Mouse (Mus musculus): ENCODE results near the gene Rad1. TPM values are rescaled to one million over a fixed set of nuclear protein-coding genes. Genes with fewer than 3 reads are reported as not detected.
"Not testable (repeated sequence)": the region's sequence is repeated elsewhere in the genome, so short reads cannot be mapped to it uniquely, and the experiment has no call there.

Gene Rad1
- polyA plus RNA-seq, 1 experiment from 2014 or later: 15.1 TPM

- Histone ChIP-seq H3K36me3 (ENCODE audit: control insufficient read depth, insufficient read depth, low read length) (no peaks in the 10 kb centered on the region), H3K9me3 (ENCODE audit: control insufficient read depth, low read length) (no peaks in the 10 kb centered on the region), H3K9ac (ENCODE audit: low read length) (no peak overlapping the region), H3K4me2 (replicated peaks; ENCODE audit: low read depth) (no peak overlapping the region), H3K27me3 (ENCODE audit: control insufficient read depth, insufficient read depth, low read length) (no peaks in the 10 kb centered on the region), H3K4me1 (replicated peaks; ENCODE audit: control insufficient read depth, insufficient read depth) (no peaks in the 10 kb centered on the region), H3K27ac (replicated peaks) (no peak overlapping the region), H3K4me3 (ENCODE audit: low read depth, low read length) (no peak overlapping the region)
- WGBS: 67% methylated on average over 4 of the region's 4 CpGs
- DNase-seq (ENCODE audit: low spot score): no peak
- no peak for ATAC-seq (ENCODE audit: low FRiP score, low TSS enrichment)
- no peak for TF ChIP-seq EP300 (optimal IDR thresholded peaks at IDR 0.05)
- no peak for TF ChIP-seq CTCF (IDR thresholded peaks at IDR 0.05; ENCODE audit: low read depth)
Measured at GRCm38 (mm10) chr15:10531352-10531751, 45.5 kb downstream of the Rad1 start.

GRCm38 (mm10) chr15:10533361-10533760 is 47.5 kb downstream of the Rad1 start:
- H3K4me1 ChIP-seq (replicated peaks; ENCODE audit: control insufficient read depth, insufficient read depth); DNase-seq (ENCODE audit: low spot score); H3K9ac ChIP-seq (ENCODE audit: low read length); H3K27me3 ChIP-seq (ENCODE audit: control insufficient read depth, insufficient read depth, low read length); H3K36me3 ChIP-seq (ENCODE audit: control insufficient read depth, insufficient read depth, low read length); H3K9me3 ChIP-seq (ENCODE audit: control insufficient read depth, low read length); ATAC-seq (ENCODE audit: low FRiP score, low TSS enrichment); H3K27ac ChIP-seq (replicated peaks); H3K4me2 ChIP-seq (replicated peaks; ENCODE audit: low read depth); H3K4me3 ChIP-seq (ENCODE audit: low read depth, low read length): not testable (repeated sequence)
- whole genome bisulfite sequencing: 86% methylated on average over 10 of the region's 10 CpGs

DNA sequence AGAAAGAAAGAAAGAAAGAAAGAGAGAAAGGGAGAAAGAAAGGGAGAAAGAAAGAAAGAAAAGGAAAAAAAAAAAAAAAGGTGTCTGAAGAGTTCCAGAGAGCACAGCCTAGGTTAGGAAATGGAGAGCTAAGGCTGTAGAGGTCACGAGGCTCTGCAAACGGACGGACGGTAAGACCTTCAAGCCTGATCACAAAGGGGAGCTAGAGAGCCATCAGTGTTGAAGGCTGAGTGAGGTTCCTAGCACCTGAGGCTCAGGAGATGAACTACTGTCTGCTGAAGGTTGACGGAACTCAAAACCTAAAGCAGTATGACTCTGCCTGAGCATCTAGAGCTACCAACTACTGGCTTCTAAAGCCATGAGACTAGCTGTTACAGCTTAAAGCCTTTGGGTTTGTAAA is 48.8 kb downstream of the Rad1 start:
- no peak overlapping the region for H3K4me3 ChIP-seq (ENCODE audit: low read depth, low read length)
- H3K4me1 ChIP-seq (replicated peaks; ENCODE audit: control insufficient read depth, insufficient read depth): no peaks in the 10 kb centered on the region
- no peaks in the 10 kb centered on the region for H3K27me3 ChIP-seq (ENCODE audit: control insufficient read depth, insufficient read depth, low read length)
- WGBS: 80% methylated on average over 5 of the region's 5 CpGs
- no peak overlapping the region for H3K9ac ChIP-seq (ENCODE audit: low read length)
- H3K27ac ChIP-seq (replicated peaks): no peak overlapping the region
- no peak overlapping the region for H3K4me2 ChIP-seq (replicated peaks; ENCODE audit: low read depth)
- no peaks in the 10 kb centered on the region for H3K36me3 ChIP-seq (ENCODE audit: control insufficient read depth, insufficient read depth, low read length)
- ATAC-seq (ENCODE audit: low FRiP score, low TSS enrichment) (no peak), DNase-seq (ENCODE audit: low spot score) (no peak)
- TF ChIP-seq EP300 (optimal IDR thresholded peaks at IDR 0.05) (no peak), CTCF (IDR thresholded peaks at IDR 0.05; ENCODE audit: low read depth) (no peak)
- no peaks in the 10 kb centered on the region for H3K9me3 ChIP-seq (ENCODE audit: control insufficient read depth, low read length)

DNA sequence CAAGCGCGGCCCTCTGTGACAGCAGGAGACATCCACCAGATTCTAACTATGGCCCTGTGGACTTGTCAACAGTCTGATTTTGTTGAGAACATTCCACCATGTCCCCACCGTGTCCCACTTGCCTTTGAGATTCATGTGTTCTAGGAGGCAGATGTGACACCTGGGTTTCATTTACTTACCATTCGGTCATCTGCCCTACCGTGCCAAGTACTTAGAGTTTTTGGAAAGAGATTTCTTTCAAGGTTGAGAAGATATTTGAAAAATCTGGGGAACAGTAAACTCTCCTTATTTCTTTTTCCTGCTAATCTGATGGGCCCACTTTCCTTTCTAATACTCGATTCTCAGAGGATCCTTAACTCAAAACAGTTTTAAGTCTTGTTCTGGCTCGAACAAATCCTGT is 50.2 kb downstream of the Rad1 start:
- no peak for DNase-seq (ENCODE audit: low spot score)
- H3K36me3 ChIP-seq (ENCODE audit: control insufficient read depth, insufficient read depth, low read length): no peaks in the 10 kb centered on the region

DNA sequence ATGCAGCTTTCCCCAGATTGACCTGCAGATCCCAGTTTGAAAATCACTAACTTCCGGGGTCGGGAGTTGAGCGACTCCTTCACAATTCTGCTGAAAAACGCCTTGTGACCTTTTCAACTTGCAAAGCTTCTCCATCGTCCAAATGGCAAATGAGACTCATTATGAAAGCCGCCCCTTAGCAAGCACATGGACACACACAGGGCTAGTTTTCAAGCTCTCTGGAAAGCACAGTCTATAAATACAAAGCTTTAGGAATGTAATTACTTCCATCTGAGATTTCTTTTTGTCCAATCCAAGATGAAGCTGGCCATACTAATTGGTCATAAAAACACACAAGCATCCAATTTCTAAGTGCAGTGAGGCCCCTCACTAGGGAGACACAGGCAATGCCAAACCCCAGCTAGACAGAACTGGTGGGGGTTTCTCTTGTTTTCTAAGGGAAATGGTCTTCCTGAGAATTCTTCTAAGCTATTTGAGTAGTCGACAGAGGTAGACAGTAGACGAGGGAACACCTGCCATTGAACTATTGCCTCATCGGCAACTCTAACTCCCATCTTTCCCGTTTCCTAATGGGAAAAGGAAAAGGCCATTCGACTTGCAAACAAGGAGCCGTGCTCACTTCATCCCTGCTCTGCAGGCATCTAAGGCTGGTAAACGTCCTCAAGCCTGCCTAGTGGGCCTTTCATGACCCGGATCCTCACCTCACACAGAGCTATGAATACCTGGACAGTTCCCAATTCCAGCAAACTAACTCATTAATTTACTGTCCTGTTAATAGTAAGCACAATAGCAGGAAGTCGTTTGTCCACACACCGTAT is 54.7 kb downstream of the Rad1 start:
- H3K27ac ChIP-seq (replicated peaks): no peak overlapping the region
- DNase-seq (ENCODE audit: low spot score) (no peak), ATAC-seq (ENCODE audit: low FRiP score, low TSS enrichment) (no peak)
- no peaks in the 10 kb centered on the region for H3K4me1 ChIP-seq (replicated peaks; ENCODE audit: control insufficient read depth, insufficient read depth)
- H3K9ac ChIP-seq (ENCODE audit: low read length): no peak overlapping the region
- WGBS: 71% methylated on average over 16 of the region's 16 CpGs
- H3K27me3 ChIP-seq (ENCODE audit: control insufficient read depth, insufficient read depth, low read length): no peaks in the 10 kb centered on the region
- no peak overlapping the region for H3K4me3 ChIP-seq (ENCODE audit: low read depth, low read length)
- no peak overlapping the region for H3K4me2 ChIP-seq (replicated peaks; ENCODE audit: low read depth)
- H3K36me3 ChIP-seq (ENCODE audit: control insufficient read depth, insufficient read depth, low read length): no peaks in the 10 kb centered on the region
- no peaks in the 10 kb centered on the region for H3K9me3 ChIP-seq (ENCODE audit: control insufficient read depth, low read length)
- TF ChIP-seq CTCF (IDR thresholded peaks at IDR 0.05; ENCODE audit: low read depth) (no peak), EP300 (optimal IDR thresholded peaks at IDR 0.05) (no peak)

More for the DNA sequence above, 50.2 kb downstream of the Rad1 start:
- TF ChIP-seq CTCF (IDR thresholded peaks at IDR 0.05; ENCODE audit: low read depth): no peak
- TF ChIP-seq EP300 (optimal IDR thresholded peaks at IDR 0.05): no peak
- no peak overlapping the region for H3K27ac ChIP-seq (replicated peaks)
- no peak overlapping the region for H3K4me3 ChIP-seq (ENCODE audit: low read depth, low read length)
- WGBS: 81% methylated on average over 7 of the region's 7 CpGs
- H3K4me1 ChIP-seq (replicated peaks; ENCODE audit: control insufficient read depth, insufficient read depth): no peaks in the 10 kb centered on the region
- no peaks in the 10 kb centered on the region for H3K9me3 ChIP-seq (ENCODE audit: control insufficient read depth, low read length)
- ATAC-seq (ENCODE audit: low FRiP score, low TSS enrichment): no peak
- H3K27me3 ChIP-seq (ENCODE audit: control insufficient read depth, insufficient read depth, low read length): no peaks in the 10 kb centered on the region
- H3K4me2 ChIP-seq (replicated peaks; ENCODE audit: low read depth): no peak overlapping the region
- no peak overlapping the region for H3K9ac ChIP-seq (ENCODE audit: low read length)

Other genes with a start within 250 kb of the Rad1 start
- gene Gm21973, start 160.6 kb upstream of the Rad1 start, polyA plus RNA-seq (2015; fragmentation: Nextera tagmentation; extraction: Ambion mirVana): not detected in 2 replicates
- gene Agxt2, start 127.5 kb upstream of the Rad1 start, polyA plus RNA-seq (2015; fragmentation: Nextera tagmentation; extraction: Ambion mirVana): 0.17 TPM in 1 of 2 replicates, not detected in the other
- 11.8 and 14.0 TPM in 2 replicates for gene Dnajc21, start 15.5 kb upstream of the Rad1 start, polyA plus RNA-seq (2015; fragmentation: Nextera tagmentation; extraction: Ambion mirVana)
- 85.2 and 86.1 TPM in 2 replicates for gene Brix1, start 71 bp upstream of the Rad1 start, polyA plus RNA-seq (2015; fragmentation: Nextera tagmentation; extraction: Ambion mirVana)
- not detected in 2 replicates for gene Ttc23l, start 72.7 kb downstream of the Rad1 start, polyA plus RNA-seq (2015; fragmentation: Nextera tagmentation; extraction: Ambion mirVana)
- 8.0 and 8.7 TPM in 2 replicates for gene Rai14, start 228.6 kb downstream of the Rad1 start, polyA plus RNA-seq (2015; fragmentation: Nextera tagmentation; extraction: Ambion mirVana)